13 mouse cellular contexts compared by ENCODE assay signal in the genomic region with DNA sequence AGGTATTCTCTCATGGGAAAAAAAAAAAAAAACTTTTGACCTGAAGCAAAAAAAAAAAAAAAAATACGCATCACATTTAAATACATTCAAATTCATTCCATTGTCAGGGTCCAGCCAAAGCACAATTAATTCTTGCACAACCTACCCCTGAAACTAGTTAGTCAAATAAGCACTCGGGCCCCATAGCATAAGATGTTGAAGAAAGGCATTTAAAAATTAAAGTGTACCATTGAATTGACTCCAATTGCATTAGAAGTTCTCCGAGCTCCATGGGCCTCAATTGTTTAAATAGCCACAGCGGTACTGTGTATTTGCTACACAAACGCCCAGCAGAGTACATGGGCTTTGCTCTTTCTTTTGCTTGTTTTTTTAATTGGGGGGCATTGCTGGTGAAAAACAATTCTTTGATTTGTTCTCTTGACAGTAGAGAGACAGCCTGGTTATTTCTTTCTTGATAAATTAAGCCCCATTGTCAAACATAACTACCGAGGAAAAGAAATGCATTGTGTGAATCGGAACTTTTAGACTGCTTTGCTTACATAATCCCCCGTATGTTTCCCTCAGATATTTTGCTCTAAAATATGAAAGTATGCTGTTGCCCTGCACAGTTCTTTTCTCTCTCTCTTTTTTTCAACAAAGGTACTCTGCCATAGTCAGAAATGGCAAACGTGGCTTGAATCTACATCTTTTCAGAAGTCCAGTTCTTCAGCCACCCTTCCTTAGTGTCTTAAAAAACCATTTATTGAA.
"Had no signal": no experiment of that assay in that cellular context is flagged by ENCODE, and none has a peak within 500 bp of the region (broad histone marks: within the 10 kb centered on the region; RNA-seq: fewer than 3 reads in every experiment).

No protein-coding gene starts in this region.

- H3K36me3 ChIP-seq: limb, embryonic 10.5 days; liver, embryonic 15.5 days; midbrain, embryonic 15.5 days; neural tube, embryonic 12.5 days had no signal

- DNase-seq: kidney, postnatal 25 days; lung, adult 2 months; thymus, adult 18-20 months; thymus, postnatal 14 days had no signal

- H3K27me3 ChIP-seq: liver, embryonic 15.5 days; megakaryocyte, embryonic 14.5 days; midbrain, embryonic 15.5 days; neural tube, embryonic 12.5 days had no signal

- H3K9ac ChIP-seq: liver, embryonic 15.5 days; midbrain, embryonic 15.5 days; neural tube, embryonic 12.5 days had no signal

- H3K27ac ChIP-seq: left cerebral cortex, adult 2 months; limb, embryonic 10.5 days; liver, embryonic 15.5 days; macrophage; midbrain, embryonic 15.5 days; neural tube, embryonic 12.5 days had no signal

- ATAC-seq: midbrain, embryonic 15.5 days had no signal

- H3K4me2 ChIP-seq: liver, embryonic 11.5 days; liver, embryonic 15.5 days; midbrain, embryonic 11.5 days; midbrain, embryonic 15.5 days; neural tube, embryonic 12.5 days had no signal

- H3K4me3 ChIP-seq: left cerebral cortex, adult 2 months; limb, embryonic 10.5 days; liver, embryonic 15.5 days; megakaryocyte, embryonic 14.5 days; midbrain, embryonic 15.5 days; neural tube, embryonic 12.5 days had no signal

- H3K9me3 ChIP-seq: limb, embryonic 10.5 days; liver, embryonic 15.5 days; midbrain, embryonic 15.5 days; neural tube, embryonic 12.5 days had no signal

- H3K4me1 ChIP-seq: limb, embryonic 10.5 days; liver, embryonic 15.5 days; megakaryocyte, embryonic 14.5 days; midbrain, embryonic 15.5 days had no signal
